Mouse (Mus musculus) CD4-positive naive resting alpha-beta T cell, adult 57 days (primary cell): ENCODE measurements around the gene Gm12886. TPM values are rescaled to one million over a fixed set of nuclear protein-coding genes. Genes with fewer than 3 reads are reported as not detected.

Experiments
- total RNA-seq: library from RNA; stranded (reverse); gene quantifications from one replicate; pipeline ENCODE4 v1.2.4, GENCODE M21; 2023

The Gm12886 gene
- not detected for total RNA-seq

GRCm38 (mm10) chr4:121422999-121423398, at the start of gene Gm12886:
Gm12886 (minus strand) TSS chr4:121423099.

Other genes with a start within 250 kb of the Gm12886 start
- gene Rlf, start 208.0 kb downstream of the Gm12886 start, total RNA-seq, result 67.4 TPM
- gene Gm12888, start 98.2 kb downstream of the Gm12886 start, total RNA-seq, result not detected
- gene Gm12887, start 199.0 kb upstream of the Gm12886 start, total RNA-seq, result not detected